Mouse (Mus musculus): ENCODE data around the gene Klrb1b.

- no peak for TF ChIP-seq POLR2A (IDR thresholded peaks at IDR 0.05; ENCODE audit: control insufficient read depth, extremely low read depth, insufficient read depth, low read length, poor library complexity)
- no peak; the same call in 1 of the 2 replicates for TF ChIP-seq CTCF (IDR thresholded peaks at IDR 0.05; ENCODE audit: borderline replicate concordance, control insufficient read depth, extremely low read depth, insufficient read depth, low read length, poor library complexity)
Observed at GRCm38 (mm10) chr6:128808532-128808931, 17.6 kb downstream of the Klrb1b start.

All from thymus, adult 2 months (tissue).